Mouse (Mus musculus): Measurements from ENCODE around the gene Cenpp. TPM values are rescaled to one million over a fixed set of nuclear protein-coding genes. Genes with fewer than 3 reads are reported as not detected.

Cenpp gene
- polyA plus RNA-seq (2016; fragmentation: Nextera tagmentation; extraction: Ambion mirVana): 34.0 and 37.7 TPM in 2 replicates

- DNase-seq (ENCODE audit: low spot score): peak; percentile 99
- under 1% methylated on average over 68 of the region's 68 CpGs for WGBS
- peak within 1 kb of the TSS; percentile 84 for H3K27ac ChIP-seq
Observed at GRCm38 (mm10) chr13:49652481-49653179, at the start of gene Cenpp, which contains the start of gene Nol8. Cenpp (minus strand) TSS chr13:49652785. Nol8 (plus strand) TSS chr13:49653078.

DNA sequence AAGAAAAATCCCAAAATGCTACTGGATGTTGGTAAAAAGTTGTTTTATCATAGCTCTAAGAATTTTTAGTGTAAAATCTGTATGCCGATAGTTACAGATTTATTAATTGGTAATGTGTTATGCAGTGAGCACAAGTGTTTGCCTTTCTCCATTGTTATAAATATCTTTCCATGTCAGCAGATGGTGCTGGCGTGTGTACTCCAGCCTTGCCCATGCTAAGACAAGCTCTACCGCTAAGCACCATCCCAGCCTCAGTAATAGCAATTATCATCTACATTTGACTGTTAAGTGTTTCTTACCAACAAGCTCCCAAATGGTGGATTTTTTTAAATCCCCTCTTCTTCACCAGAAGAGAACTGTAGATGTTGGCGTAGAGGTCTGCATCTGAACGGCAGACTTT lies 38.5 kb upstream of the Cenpp start:
- no peak for DNase-seq (ENCODE audit: low spot score)
- Histone ChIP-seq H3K27ac (no peak overlapping the region), H3K36me3 (peaks cover 70% of the 10 kb centered on the region), H3K27me3 (ENCODE audit: low read depth, poor library complexity, severe bottlenecking) (no peaks in the 10 kb centered on the region), H3K4me1 (no peaks in the 10 kb centered on the region), H3K4me3 (no peak overlapping the region), H3K9me3 (replicated peaks) (no peaks in the 10 kb centered on the region)
- WGBS: 96% methylated on average over 5 of the region's 5 CpGs

More at GRCm38 (mm10) chr13:49652481-49653179, at the start of gene Cenpp, which contains the start of gene Nol8:
- Histone ChIP-seq H3K27me3 (ENCODE audit: low read depth, poor library complexity, severe bottlenecking) (no peaks in the 10 kb centered on the region), H3K36me3 (peaks cover 27% of the 10 kb centered on the region), H3K9me3 (replicated peaks) (no peaks in the 10 kb centered on the region), H3K4me3 (peak within 1 kb of the TSS; percentile 84), H3K4me1 (peaks cover 12% of the 10 kb centered on the region; the same call in 1 of the 2 replicates)

GRCm38 (mm10) chr13:49684266-49684665 lies 31.7 kb upstream of the Cenpp start:
- WGBS: 93% methylated on average over 4 of the region's 4 CpGs

DNA sequence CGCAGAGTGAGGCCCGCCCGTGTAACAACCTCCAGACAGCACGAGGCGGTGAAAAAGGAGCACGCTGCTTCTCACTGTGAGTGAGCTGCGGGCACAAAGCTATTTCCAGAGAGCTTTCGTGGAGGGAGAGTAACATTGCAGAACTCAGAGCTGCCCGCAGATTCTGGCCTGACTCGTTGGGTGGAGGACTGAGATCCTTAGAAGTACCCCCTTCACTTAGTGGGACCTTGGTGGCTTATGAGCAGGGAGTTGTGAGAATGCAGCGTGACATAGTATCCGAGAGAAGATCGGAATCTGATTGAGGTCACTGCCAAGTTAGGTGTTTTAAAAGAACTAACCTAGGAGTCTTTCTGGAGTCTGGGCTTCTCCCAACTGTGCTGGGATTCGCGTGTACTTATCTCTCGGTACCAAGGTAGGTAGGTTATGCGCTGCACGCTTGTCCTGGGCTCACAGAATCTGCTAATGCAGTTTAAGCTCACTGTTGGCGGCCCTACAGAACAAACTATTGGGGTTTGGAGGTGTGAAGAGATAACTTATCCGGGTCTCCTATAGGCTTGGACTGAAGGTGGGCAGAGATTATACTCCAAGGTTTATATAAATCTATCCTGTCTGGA lies 29.8 kb upstream of the Cenpp start:
- H3K27ac ChIP-seq: peak overlapping the region; percentile 88
- H3K4me1 ChIP-seq: peaks cover 19% of the 10 kb centered on the region
- H3K27me3 ChIP-seq (ENCODE audit: low read depth, poor library complexity, severe bottlenecking): no peaks in the 10 kb centered on the region
- DNase-seq (ENCODE audit: low spot score): no peak
- H3K4me3 ChIP-seq: peak overlapping the region; percentile 84
- no peaks in the 10 kb centered on the region for H3K9me3 ChIP-seq (replicated peaks)
- H3K36me3 ChIP-seq: peaks cover 40% of the 10 kb centered on the region
- WGBS: under 1% methylated on average over 20 of the region's 20 CpGs

More at GRCm38 (mm10) chr13:49684266-49684665, 31.7 kb upstream of the Cenpp start:
- no peak for DNase-seq (ENCODE audit: low spot score)
- Histone ChIP-seq H3K36me3 (peaks cover 42% of the 10 kb centered on the region), H3K27ac (no peak overlapping the region), H3K4me1 (peaks cover 19% of the 10 kb centered on the region), H3K9me3 (replicated peaks) (no peaks in the 10 kb centered on the region), H3K27me3 (ENCODE audit: low read depth, poor library complexity, severe bottlenecking) (no peaks in the 10 kb centered on the region), H3K4me3 (no peak overlapping the region)

DNA sequence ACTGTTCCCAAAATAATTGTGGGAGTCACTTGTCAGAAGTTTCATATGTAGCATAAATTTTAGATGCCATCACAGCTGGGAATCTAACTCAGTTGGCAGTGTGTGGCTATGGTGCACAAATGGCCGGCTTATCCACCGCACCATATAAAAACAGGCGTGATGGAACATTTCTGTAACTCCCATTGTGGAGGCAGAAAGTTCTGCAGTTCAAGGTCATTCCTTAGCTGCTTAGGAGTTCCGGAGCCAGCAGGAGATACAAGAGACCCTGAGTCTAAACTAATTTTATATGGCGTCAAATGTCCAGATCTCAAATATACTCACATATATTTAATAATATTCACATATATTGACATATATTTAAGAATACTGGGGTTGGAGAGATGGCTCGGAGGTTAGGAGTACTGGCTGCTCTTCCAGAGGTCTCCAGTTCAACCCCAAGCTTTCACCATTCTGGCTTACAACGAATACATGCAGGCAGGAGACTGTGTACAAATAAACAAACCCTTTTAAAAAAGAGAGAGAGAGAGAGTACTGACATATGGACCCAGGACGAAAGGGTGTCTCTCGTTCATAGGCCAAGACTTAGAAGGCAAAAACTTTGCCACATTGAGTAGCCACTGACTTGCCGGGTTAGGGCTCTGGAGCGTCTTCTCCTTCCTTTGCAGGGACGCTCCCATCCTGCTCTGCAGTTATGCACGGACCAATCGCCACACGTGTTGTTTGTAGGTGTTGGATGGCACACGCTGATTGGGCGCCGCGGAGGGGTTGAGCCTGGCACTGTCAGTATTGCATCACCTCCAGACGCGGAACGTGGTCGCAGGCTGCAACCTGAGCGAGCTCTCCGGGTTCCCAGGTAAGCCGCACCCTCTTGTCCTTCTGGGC lies 29.0 kb upstream of the Cenpp start, which contains the start of gene Iars:
Gene Iars (plus strand): TSS at position 750 of the 882 bp plus-strand sequence.
- DNase-seq (ENCODE audit: low spot score): peak; percentile 99
- no peaks in the 10 kb centered on the region for H3K27me3 ChIP-seq (ENCODE audit: low read depth, poor library complexity, severe bottlenecking)
- H3K4me1 ChIP-seq: peaks cover 19% of the 10 kb centered on the region
- no peaks in the 10 kb centered on the region for H3K9me3 ChIP-seq (replicated peaks)
- peaks cover 45% of the 10 kb centered on the region for H3K36me3 ChIP-seq
- H3K4me3 ChIP-seq: peak within 1 kb of the TSS; percentile 84
- WGBS: 6% methylated on average over 26 of the region's 26 CpGs
- H3K27ac ChIP-seq: peak within 1 kb of the TSS; percentile 88

DNA sequence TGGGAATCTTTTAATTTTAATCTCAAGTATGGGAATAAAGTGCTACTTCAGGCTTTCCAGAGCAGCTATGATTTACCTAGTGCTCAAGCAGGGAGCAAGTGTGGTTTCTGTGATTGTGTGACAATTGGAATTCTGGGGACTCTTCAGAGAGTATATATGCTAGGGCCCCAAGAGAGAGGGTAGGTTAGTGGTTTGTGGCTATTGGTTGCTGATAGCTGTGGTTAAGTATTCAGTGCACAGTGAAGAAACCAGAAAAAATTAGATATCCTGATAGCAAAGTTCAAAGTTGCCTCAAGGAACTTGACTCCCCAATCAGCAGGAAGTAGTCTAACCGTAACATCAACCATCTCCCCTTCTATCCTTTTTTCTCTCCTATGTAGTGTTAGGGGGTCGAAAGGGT lies 25.2 kb upstream of the Cenpp start:
- Histone ChIP-seq H3K27me3 (ENCODE audit: low read depth, poor library complexity, severe bottlenecking) (no peaks in the 10 kb centered on the region), H3K27ac (no peak overlapping the region), H3K9me3 (replicated peaks) (no peaks in the 10 kb centered on the region), H3K4me1 (peaks cover 7% of the 10 kb centered on the region), H3K4me3 (no peak overlapping the region), H3K36me3 (peaks cover 64% of the 10 kb centered on the region)
- no peak for DNase-seq (ENCODE audit: low spot score)
- 93% methylated on average over 2 of the region's 2 CpGs for WGBS

- Histone ChIP-seq H3K36me3 (peaks cover 30% of the 10 kb centered on the region), H3K9me3 (replicated peaks) (no peaks in the 10 kb centered on the region), H3K4me1 (peaks cover 12% of the 10 kb centered on the region; the same call in 1 of the 2 replicates), H3K27me3 (ENCODE audit: low read depth, poor library complexity, severe bottlenecking) (no peaks in the 10 kb centered on the region), H3K27ac (peak overlapping the region; percentile 75), H3K4me3 (peak overlapping the region; percentile 84)
- WGBS: 0% methylated on average over 16 of the region's 16 CpGs
- no peak for DNase-seq (ENCODE audit: low spot score)
Observed at GRCm38 (mm10) chr13:49653180-49653541, 576 bp upstream of the Cenpp start.

- Histone ChIP-seq H3K36me3 (peaks cover 19% of the 10 kb centered on the region), H3K4me3 (peak overlapping the region; percentile 84), H3K9me3 (replicated peaks) (no peaks in the 10 kb centered on the region), H3K27me3 (ENCODE audit: low read depth, poor library complexity, severe bottlenecking) (no peaks in the 10 kb centered on the region), H3K4me1 (peaks cover 12% of the 10 kb centered on the region; the same call in 1 of the 2 replicates), H3K27ac (peak overlapping the region; percentile 84)
- no peak for DNase-seq (ENCODE audit: low spot score)
- WGBS: 4% methylated on average over 4 of the region's 4 CpGs
Observed at GRCm38 (mm10) chr13:49651781-49652351, 719 bp downstream of the Cenpp start.

DNA sequence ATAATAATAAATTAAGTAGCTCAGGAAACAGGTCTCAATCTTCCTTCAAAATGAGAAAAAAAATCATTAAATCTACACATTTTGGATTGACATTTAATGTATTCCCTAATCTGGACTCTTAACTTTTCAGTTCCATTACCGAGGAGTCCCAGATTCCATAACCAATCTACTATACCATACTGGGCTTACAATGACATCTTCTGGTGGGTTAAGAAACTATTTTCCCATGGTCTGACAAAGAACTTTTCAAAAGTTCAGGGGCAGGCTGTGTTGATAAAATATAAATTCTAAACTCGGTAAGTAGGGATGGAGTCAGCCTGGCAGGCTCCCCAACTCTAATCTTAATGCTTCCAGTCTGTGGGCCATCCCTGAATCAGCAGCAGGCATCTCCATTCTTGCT lies 1.4 kb downstream of the Cenpp start:
- no peak for DNase-seq (ENCODE audit: low spot score)
- WGBS: 73% methylated on average over 2 of the region's 2 CpGs
- H3K27ac ChIP-seq: no peak overlapping the region
- peaks cover 12% of the 10 kb centered on the region; the same call in 1 of the 2 replicates for H3K4me1 ChIP-seq
- H3K4me3 ChIP-seq: peak overlapping the region; percentile 84; the same call in 1 of the 2 replicates
- H3K27me3 ChIP-seq (ENCODE audit: low read depth, poor library complexity, severe bottlenecking): no peaks in the 10 kb centered on the region
- H3K36me3 ChIP-seq: peaks cover 13% of the 10 kb centered on the region
- H3K9me3 ChIP-seq (replicated peaks): no peaks in the 10 kb centered on the region

- Histone ChIP-seq H3K36me3 (0 out of 2 replicates have a peak, but pooled peaks cover 5% of the 10 kb centered on the region), H3K4me3 (no peak overlapping the region), H3K27ac (no peak overlapping the region), H3K4me1 (no peaks in the 10 kb centered on the region), H3K9me3 (replicated peaks) (no peaks in the 10 kb centered on the region), H3K27me3 (ENCODE audit: low read depth, poor library complexity, severe bottlenecking) (no peaks in the 10 kb centered on the region)
- whole genome bisulfite sequencing: 88% methylated on average over 1 of the region's 1 CpGs
- no peak for DNase-seq (ENCODE audit: low spot score)
Observed at GRCm38 (mm10) chr13:49646019-49646418, 6.6 kb downstream of the Cenpp start.

DNA sequence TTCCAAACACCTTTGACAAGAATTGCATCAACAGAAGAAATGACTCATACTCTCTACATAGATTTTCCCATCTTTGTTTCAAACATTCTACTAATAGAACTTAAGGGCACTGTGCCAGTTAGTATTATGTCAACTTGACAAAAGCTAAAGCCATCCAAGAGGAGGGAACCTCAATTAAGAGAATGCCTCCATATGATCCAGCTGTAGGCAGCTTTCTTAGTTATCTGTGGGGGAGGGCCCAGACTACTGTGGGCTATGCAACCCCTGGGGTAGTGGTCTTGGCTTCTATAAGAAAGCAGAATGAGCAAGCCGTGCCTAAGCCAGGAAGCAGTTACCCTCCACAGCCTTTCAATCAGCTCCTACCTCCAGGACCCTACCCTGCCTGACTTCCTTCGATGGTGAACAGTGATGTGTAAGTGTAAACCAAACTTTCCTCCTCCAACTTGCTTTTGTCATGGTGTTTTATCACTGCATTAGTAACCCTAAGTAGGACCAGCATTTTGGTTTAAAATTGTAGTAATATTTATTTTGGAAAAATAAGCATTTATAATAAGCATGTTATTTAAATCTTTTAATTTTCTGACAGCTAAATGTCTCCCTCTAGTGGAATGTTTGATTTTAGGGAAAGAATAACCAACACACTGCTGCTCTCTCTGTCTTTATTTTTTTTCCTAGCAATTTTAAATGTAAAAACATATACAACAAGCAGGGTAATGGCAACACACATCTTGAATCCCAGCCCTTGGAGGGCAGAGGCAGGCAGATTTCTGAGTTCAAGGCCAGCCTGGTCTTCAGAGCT lies 7.7 kb downstream of the Cenpp start:
- H3K27ac ChIP-seq: no peak overlapping the region
- H3K36me3 ChIP-seq: 0 out of 2 replicates have a peak, but pooled peaks cover 7% of the 10 kb centered on the region
- no peaks in the 10 kb centered on the region for H3K4me1 ChIP-seq
- H3K4me3 ChIP-seq: no peak overlapping the region
- H3K27me3 ChIP-seq (ENCODE audit: low read depth, poor library complexity, severe bottlenecking): no peaks in the 10 kb centered on the region
- no peak for DNase-seq (ENCODE audit: low spot score)
- 91% methylated on average over 2 of the region's 2 CpGs for WGBS
- no peaks in the 10 kb centered on the region for H3K9me3 ChIP-seq (replicated peaks)

Data from limb, embryonic 10.5 days (tissue).